Mouse (Mus musculus): ENCODE data around the gene Rps27l.
"Not testable (repeated sequence)": the region's sequence is repeated elsewhere in the genome, so short reads cannot be mapped to it uniquely, and the experiment has no call there.

Gene Rps27l

DNA sequence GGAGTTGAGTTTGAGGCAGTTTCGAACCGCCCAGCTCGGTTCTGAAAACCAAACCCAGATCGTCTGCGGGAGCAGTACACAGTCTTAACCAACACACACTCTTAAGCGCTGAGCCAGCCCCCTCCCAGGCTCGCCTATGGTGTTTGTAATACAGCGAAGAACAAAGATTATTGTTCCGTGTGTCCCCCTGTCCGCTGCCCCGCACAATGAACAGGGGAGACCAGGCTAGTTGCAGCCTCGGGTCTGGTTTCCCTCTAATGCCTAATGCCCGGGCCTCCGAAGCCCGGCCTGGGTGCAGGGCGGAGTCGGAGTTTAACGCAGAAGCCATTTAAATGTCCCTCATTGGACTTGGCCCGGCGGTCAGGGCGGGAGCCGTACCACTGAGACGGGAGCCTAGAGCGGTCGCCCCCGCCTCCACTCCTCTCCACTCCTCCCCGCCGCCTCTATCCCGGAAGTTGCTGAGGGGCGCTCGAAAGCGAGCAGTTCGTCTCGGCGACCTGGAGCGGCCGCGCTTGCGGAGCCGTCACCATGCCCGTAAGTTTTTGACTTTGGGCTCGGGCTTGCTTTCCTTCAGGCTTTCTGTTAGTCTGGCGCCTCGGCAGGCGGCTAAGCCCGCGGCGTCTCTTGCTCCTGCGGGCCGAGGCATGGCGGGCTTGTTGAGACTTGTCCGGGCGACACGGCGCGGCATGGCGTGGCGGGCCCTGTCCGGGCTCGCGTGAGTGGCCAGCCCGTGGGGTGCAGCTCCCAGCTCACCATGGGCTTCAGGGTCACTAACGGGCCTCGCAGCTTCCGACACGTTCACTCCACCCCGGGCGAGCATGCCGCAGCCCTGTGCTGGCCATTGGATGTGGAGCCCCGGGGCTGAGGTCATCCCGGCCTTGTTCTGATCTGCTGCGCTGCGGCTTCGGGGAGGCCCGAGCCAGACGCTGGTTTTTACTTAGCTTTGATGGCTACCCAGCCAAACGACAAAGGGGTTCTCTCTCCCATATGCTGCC lies at the start of gene Rps27l:
Gene Rps27l, plus strand, starts transcription at position 440 of the 995 bp plus-strand sequence.
- peak; percentile 98 for DNase-seq (ENCODE audit: low read depth, low spot score)

DNA sequence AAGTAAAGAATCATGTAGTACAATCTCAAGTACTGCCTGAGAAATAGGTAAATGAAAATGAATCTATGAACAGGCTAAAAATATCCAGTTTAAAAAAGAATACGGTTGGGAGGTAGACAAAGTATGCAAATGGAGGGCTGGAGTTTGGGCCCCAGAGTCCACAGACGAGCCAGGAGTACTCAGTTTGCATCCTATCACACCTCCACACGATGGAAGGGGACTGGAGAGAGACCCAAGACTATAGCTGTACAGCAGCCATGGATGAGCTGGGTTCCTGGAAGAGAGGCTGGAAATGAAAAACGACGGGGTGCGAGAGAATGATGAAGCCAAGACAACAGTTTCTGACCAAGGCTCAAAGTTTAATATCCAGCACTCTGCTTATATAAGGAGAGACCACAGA lies 48.9 kb upstream of the Rps27l start:
- no peak for DNase-seq (ENCODE audit: low read depth, low spot score)

DNA sequence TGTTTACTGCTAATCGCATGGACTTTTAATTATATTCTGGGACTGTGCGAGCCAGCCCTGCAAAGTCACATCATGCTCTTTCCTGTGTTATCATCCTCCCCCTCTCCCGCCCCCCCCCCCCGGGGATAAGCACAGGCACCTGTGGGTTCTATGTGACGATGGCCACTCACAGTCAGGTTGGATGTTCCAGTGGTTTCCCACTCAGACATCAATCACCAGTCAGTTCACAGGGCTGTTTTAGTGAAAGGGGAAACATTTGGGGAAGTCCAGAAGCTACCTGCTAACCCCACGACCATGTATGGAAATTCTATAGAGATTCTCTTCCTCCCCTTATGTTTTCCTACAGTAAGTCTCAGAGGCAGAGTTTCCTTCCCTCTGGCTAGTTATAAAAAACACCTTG lies 48.0 kb upstream of the Rps27l start:
- DNase-seq (ENCODE audit: low read depth, low spot score), result no peak

DNA sequence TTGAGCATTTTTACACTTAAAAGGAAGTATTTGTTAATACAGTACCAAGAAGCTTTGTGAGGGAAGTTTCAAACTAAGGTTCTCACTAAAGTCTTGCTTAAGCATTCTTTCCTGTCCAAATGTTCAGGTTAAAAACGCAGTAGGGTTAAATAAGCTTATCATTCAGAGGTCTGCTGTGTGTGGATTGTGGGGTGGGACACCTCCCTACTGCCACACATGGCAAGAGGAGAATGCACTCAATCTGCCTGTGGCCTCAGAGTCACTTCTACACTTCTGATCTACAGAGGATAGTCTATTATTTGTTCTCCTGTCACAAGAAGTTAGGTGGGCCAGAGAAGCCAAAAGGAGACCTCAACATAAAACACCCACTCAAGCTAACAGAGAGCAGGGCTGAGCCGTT lies 46.8 kb upstream of the Rps27l start:
- DNase-seq (ENCODE audit: low read depth, low spot score), result no peak

DNA sequence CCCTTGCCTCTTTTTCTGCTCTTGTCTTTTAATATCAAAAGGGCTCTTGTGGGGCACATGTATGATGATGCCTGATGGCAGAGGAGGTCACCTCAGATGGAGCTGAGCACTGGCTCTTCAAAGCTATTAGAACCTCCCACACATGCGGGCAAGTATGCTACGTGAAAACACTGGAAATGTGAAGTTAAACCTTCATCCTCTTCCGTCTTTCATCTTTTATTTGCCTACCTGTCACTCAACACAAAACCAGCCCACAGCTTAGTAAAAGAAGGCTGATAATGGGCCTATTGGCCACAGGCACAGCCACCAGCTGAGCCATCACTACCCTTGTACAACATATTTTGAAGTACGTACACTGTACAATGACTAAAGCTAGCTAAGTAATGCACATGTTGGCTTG lies 46.4 kb upstream of the Rps27l start:
- DNase-seq (ENCODE audit: low read depth, low spot score), result no peak

DNA sequence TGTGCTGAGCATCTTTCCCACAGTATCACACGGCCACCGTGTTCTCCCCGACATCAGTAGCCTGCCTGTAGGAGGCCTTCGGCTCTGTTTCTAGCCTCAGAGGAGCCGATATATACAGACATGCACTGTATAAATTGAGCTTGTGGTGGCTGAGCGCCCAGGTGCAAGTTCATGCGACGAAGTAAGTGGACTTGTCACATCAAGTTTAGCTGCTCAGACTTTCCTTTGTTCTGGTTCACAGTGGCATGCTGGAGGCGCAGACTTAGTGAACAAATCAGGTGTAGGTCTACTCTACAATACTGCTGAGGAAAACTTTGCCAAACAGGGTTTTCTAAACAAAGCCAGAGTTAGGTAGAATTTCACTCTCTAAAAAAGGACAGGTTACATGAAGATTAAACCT lies 39.9 kb upstream of the Rps27l start:
- DNase-seq (ENCODE audit: low read depth, low spot score), result no peak

DNA sequence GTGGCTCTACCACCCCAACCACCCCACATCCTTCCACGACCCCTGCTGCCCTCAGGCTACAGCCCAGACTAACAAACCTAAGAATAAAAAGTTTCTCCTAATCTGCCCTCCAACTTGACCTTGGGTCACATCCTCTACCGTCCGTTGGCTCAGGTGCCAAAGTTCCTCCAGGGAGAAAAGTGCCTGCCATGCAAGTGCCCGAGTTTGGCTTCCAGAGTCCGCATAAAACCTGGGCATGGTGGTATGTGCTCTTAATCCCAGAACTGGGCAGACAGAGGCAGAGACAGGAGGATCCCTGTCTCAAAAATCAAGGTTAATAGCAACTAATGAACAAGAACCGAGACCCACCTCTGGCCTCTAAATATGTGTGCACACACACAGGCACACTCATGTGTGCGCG lies 38.8 kb upstream of the Rps27l start:
- no peak for DNase-seq (ENCODE audit: low read depth, low spot score)

DNA sequence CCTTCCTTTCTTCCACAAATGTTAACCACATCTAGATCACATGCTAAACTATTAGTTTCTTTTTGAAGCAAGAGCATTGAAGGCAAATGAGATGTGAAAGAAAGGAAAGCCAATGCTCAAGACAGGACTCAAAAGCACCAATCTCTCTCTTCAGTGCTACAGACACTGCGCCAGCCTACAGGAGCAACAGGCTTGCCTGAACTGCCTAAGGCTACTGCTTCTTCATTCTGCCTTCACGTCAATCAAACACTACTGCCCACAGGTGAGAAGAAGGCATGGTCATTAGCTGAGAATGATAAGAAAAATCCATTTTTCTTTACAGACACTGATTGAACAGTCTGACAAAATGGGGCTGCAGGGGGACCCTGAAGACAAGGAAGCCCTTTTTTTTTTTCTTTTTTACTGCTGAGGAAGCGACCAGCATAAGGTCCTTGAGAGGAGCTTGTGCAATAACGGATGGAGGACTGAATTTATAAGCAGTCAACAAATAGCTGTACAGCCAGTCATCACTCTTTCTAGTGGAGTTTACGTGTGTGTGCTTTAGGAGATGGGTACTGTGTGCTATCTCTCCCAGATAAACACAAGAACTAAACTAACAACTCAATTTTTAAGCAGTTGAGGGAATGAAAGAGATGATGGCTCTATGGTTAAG lies 38.0 kb upstream of the Rps27l start:
- no peak for DNase-seq (ENCODE audit: low read depth, low spot score)

DNA sequence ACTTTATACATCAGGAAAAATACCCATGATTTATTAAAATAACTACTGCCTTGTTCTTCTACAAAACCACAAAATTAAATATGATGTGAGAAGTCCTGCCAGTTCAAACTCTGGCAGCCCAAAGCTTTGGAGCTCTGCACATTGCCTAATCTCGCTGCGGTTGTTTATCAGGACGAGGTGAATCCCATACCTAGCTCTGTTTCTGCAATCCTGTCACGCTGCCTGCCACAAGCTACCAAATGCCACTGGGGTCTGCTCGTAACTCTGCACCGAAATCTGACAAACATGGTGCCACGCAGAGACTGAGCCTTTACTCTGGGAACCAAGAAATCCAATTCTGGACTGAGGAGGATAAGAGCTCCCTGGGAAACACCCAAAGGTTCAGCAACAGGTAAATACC lies 36.0 kb upstream of the Rps27l start:
- no peak for DNase-seq (ENCODE audit: low read depth, low spot score)

DNA sequence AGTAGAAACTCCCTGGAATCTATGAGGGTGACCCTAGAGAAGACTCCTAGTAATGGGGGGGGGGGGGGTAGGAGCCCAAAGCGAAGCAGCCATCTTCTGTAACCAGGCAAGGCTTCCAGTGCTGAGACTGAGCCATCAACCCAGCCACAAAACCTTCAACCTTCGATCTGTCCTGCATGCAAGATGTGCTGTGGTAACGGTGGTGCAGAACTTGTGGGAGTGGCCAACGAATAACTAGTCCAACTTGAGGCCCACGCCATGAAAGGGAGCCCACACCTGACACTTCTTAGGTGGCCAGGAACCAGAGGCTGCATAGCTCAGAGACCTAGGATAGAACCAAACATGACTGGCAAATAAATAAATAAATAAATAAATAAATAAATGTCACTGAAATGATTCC lies 35.2 kb upstream of the Rps27l start:
- DNase-seq (ENCODE audit: low read depth, low spot score), result no peak

DNA sequence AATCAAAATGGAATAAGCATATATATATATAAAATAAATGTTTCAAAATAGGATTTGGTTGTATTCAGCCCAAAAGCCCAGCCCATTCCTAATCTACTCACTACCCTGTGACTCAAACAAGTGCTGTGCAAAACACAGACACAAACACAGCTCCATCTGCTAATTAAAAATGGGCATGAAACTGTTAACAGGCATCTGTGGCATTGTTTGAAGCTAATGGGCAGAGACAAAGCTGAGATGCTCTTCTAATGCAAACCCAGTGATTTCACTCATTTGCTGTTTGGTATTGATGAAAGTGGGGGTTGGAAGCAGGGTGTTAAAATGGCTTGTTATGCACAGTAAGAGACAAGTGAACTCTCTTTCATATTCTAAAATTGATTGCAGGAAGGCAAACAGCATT lies 33.6 kb upstream of the Rps27l start:
- DNase-seq (ENCODE audit: low read depth, low spot score), result no peak

DNA sequence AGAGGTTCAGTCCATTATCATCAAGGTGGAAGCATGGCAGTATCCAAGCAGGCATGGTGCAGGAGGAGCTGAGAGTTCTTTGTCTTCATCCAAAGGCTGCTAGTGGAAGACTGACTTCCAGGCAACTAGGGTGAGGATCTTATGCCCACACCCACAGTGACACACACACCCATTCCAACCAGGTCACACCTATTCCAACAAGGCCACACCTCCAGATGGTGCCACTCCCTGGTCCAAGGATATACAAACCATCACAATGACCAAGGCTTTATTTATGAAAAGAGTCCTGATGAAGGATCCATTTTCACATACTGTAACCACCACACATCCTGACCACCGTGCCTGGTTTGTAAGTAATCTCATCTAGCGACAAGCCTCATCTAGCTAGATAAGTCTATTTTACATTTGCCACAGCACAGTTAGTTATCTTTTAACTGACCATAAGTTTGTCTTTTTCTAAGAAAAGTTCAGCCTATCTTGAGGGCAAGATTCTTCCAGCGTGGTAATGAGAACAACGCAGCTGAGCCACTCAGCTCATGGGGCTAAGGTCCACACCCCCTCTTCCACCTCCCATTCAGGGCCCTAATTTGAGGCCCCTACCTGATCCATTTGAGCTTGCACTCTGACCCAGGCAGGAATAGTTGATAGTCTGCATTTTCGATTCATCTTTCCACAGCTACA lies 32.5 kb upstream of the Rps27l start:
- not testable (repeated sequence) for DNase-seq (ENCODE audit: low read depth, low spot score)

DNA sequence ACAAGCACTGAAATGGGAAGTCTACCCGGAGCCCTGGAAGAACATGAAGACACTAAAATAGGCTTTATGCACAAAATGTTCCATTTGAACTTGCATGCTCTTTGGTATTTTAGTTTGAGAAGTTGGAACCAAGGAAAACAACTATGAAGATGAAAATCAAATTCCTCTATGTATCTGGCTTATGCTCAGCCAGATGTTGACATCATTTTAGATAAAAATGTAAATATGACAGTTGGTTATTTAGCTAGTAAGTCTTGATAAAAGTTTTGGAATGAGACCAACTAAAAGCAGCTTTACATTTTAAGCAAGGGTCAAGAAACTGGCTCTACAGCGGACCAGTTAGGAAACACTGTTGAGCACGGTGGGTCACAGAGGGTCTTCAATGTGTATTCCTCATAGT lies 31.3 kb upstream of the Rps27l start:
- no peak for DNase-seq (ENCODE audit: low read depth, low spot score)

DNA sequence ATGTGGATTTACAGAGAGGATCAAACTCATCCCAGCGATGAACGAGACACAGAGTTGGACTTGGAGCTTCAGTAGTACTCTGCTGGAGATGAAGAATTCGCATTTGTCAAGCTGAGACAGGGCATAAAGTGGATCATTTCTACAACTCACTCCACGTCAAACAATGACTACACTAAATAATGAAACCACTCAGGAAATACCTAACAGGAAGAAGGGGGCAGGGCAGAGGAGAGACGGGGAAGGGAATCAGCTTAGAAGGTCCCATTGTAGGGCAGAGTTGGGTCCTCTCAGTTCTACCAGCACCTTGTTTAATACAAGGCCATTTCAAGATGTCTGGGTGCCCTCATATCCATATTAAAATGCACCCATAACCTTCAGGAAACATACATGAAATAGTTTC lies 30.5 kb upstream of the Rps27l start:
- no peak for DNase-seq (ENCODE audit: low read depth, low spot score)

DNA sequence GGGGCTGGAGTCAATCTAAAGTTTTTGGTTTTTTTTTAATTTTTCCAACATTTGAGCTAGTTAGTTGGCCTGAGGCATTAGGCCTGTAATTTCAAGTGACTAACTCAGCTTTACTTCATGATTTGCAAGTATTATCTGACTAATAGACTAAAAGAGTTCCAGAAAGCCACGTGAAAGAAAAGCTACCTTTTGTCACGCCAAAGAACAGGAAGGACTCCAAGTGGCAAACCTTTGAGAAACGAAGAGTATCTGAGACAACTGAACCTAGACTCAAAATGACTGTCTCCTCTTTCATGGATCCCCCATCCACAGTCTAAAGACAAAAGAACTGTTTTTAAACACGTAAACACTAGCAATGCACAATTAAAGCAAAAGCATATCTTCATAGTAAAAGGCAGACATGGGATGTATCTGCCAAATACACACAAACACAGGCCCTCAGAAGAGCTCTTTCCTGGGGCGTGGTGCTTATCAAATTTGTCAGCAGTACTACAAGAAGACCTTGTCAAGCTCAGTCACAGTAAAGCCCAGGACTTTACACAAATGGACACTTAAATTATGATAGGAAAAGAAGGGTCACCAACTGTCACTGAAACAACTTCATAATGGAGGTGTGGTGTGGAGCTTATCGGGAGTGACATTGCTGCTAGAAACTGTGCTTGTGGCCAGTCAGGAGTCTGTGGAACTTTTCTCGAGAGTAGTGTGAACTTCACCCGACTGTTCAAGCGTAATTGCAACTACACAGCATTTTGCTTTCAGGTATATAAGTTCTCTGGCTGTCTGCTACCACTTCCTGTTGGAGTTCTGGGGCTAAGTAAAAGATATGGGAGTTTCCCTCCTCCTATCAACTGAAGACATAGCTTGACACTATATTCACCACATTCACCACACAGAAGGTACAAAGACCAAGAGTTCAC lies 29.8 kb upstream of the Rps27l start:
- no peak for DNase-seq (ENCODE audit: low read depth, low spot score)

DNA sequence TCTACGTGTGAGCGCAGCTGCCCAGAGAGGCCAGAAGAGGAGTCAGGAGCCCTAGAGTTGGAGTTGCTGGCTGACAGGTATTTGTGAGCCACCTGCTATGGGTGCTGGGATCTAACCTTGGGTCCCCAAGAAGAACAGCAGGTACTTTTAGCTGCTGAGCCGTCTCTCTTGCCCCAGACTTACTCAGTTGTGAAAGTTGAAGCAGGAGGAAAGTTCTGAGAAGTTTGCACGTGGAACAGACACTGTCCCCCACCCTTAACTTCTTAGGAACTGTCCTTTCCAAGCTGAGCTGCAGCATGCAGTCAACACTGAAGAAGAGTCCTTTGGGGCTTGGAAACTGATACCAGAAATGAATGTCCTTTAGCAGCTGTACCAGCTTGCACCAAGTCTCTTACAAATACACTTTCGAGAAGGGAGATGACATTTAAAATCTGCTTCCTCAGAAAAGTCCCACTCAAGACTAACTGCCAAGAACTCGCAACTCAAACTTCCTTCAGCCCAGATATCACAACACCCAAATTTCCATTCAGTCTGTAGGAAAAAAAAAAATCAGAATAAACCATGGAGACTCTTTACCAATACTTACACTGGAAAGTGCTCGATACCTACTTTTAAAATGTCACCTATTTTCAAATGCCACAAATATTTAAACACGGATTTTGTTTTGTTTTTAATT lies 28.5 kb upstream of the Rps27l start:
- DNase-seq (ENCODE audit: low read depth, low spot score), result no peak

DNA sequence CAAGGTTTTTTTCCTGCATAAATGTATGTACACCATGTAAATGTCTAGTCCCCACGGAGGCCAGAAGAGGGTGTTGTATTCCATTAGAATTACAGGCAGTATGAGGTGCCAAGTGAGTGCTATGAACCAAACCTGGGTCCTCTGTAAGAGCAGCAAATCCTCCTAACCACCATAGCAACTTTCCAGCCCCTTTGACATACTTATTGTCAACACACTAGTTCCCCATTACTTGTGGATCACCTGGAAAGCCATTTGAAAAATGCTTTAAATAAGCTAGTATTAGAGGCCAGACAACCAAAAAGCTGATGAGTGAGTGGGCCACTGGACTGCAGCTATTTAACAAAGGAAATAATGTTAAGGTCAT lies 28.0 kb upstream of the Rps27l start:
- no peak for DNase-seq (ENCODE audit: low read depth, low spot score)

DNA sequence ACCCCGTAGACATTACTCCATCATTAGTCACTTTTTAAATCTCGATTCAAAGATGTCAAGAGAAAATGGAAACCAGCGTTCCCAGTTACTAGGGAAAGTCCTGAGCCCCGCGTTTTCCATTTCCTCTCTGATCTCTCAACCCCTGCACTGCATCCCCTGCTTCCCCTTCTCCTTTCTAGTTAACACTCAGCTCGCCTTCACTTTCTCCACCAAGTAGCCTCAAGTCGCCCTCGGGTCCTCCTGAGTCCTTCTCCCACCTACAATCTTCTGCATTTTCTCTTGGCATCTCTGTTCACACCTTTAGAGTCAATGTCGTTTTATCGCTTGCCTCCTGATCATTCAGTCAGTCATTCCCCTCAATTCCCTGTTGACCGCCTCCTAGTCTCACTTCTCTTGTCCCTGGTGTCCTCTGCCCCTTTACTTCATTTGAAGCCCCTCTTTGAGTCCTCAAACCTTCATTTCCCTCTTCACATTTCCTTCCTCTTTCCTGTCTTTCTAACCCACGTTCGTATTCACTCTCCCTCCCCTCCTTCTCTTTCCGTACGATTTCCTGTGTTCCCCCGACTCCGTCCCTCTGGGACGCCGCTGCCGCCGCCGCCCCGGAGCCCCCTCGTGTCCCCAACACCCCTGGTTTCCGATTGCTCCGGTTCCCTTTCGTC lies 27.1 kb upstream of the Rps27l start:
- DNase-seq (ENCODE audit: low read depth, low spot score), result no peak

DNA sequence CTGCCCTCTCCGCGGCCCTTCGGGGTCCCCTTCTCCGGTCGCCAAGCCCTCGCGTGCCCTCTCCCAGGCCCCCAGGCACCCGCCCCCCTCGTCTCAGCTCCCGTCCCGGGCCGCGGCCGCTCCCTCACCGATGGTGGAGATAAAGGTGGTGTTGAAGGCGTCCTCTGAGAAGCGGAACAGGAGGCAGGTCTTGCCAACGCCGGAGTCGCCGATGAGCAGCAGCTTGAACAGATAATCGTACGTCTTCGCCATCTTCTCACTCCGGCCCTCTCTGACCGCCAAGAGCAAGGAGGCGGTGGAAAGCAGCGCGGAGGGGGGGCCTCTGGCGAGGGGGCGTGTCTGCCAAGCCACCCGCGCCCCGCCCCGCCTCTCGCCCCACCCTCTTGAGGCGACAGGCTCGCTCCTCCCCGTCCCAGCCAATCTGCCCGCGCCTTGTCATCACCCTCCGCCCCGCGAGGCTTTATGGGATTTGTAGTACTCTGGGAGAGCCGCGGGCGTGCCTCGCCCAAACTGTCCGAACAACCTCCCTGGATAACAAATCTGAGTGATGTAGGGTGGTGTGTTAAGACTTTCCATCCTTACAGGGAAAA lies 26.4 kb upstream of the Rps27l start, which contains the start of gene Rab8b:
Gene Rab8b, minus strand, starts transcription at position 306 of the 590 bp plus-strand sequence.
- DNase-seq (ENCODE audit: low read depth, low spot score), result peak; percentile 99

DNA sequence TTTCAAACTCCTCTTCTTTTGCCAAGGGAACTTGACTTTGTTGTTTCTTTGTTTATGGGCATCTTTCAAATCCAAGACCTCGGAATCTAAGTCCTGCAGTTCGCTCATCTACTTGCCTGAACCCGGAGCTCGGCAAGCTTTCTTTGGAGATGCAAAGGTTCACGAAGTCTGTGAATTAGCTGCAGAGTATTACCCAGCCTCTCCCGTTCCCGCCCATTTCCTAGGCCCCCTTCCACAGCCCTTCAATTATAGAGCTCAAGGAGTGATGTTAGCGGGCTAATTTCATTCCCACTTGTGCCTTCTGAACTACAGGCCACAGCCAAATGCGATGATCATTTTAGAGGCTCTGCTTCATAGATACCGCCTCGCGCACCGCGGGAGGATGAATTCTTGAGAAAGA lies 25.9 kb upstream of the Rps27l start:
- DNase-seq (ENCODE audit: low read depth, low spot score), result no peak

Measured in ZHBTc4 (cell line).